Mouse (Mus musculus) heart, adult 2 months (tissue): ENCODE measurements around the gene Tpcn1.

ENCODE experiments used
- CTCF ChIP-seq: fragments of 200-600 bp; IDR thresholded peaks from 2 replicates; pipeline ENCODE4 v1.8.1; 2022; ENCODE audit warnings: antibody characterized with exemption, mild to moderate bottlenecking, moderate library complexity
- EP300 ChIP-seq: fragments of 200-500 bp; IDR thresholded peaks from 2 replicates; pipeline ENCODE4 v1.6.1; 2011; ENCODE audit warnings: low read depth, low read length, control low read depth; ENCODE audit not compliant: insufficient read depth
- POLR2A ChIP-seq: fragments of 200-500 bp; IDR thresholded peaks from 2 replicates; pipeline ENCODE4 v1.6.1; 2011; ENCODE audit warnings: mild to moderate bottlenecking, low read depth, low read length, control low read depth; ENCODE audit not compliant: insufficient read depth

- TF ChIP-seq POLR2A (no peak), CTCF (no peak), EP300 (no peak)
These were observed 11.6 kb downstream of the Tpcn1 start for GRCm38 (mm10) chr5:120576781-120577301.
